Mouse (Mus musculus) heart, embryonic 10.5 days (tissue): ENCODE results near the gene Gm20388. TPM values are rescaled to one million over a fixed set of nuclear protein-coding genes. Genes with fewer than 3 reads are reported as not detected.
"Not testable (repeated sequence)": the region's sequence is repeated elsewhere in the genome, so short reads cannot be mapped to it uniquely, and the experiment has no call there.

ENCODE experiments used
- DNase-seq: peaks from one replicate; pipeline ENCODE4 v3.0.0-alpha.2; 2017; ENCODE audit warnings: low spot score
- H3K27ac ChIP-seq: fragments of 300-500 bp; sonication (generic); 2 replicates; pipeline ENCODE4 v1.5.1; 2016; ENCODE audit warnings: mild to moderate bottlenecking
- H3K27me3 ChIP-seq: fragments of 300-500 bp; sonication (generic); 2 replicates; pipeline ENCODE4 v1.6.1; 2016; ENCODE audit warnings: mild to moderate bottlenecking; ENCODE audit not compliant: poor library complexity, insufficient read depth, severe bottlenecking
- H3K36me3 ChIP-seq: fragments of 300-500 bp; sonication (generic); 2 replicates; pipeline ENCODE4 v1.6.1; 2016; ENCODE audit warnings: mild to moderate bottlenecking, moderate library complexity
- H3K4me1 ChIP-seq: fragments of 300-500 bp; sonication (generic); 2 replicates; pipeline ENCODE4 v1.6.1; 2016; ENCODE audit warnings: mild to moderate bottlenecking
- H3K4me3 ChIP-seq: fragments of 300-500 bp; sonication (generic); 2 replicates; pipeline ENCODE4 v1.5.1; 2016; ENCODE audit warnings: mild to moderate bottlenecking, moderate library complexity
- H3K9me3 ChIP-seq: fragments of 300-500 bp; sonication (generic); 2 replicates; pipeline ENCODE4 v1.6.1; 2016; ENCODE audit warnings: mild to moderate bottlenecking, moderate library complexity
- WGBS: fragments of 180-500 bp; shearing (Covaris S2); methylation state at CpG from one replicate; pipeline ENCODE4 v1.1.7; 2016; 5-methylcytosine and 5-hydroxymethylcytosine counted together
- polyA plus RNA-seq: library from polyadenylated mRNA; unstranded; fragments of >200 nt; fragmentation: Nextera tagmentation; extraction: Ambion mirVana; gene quantifications from 2 replicates; pipeline ENCODE4 v1.2.1, GENCODE M21; 2016

The Gm20388 gene
- polyA plus RNA-seq, 1 experiment from 2014 or later: 4.5 TPM

DNA sequence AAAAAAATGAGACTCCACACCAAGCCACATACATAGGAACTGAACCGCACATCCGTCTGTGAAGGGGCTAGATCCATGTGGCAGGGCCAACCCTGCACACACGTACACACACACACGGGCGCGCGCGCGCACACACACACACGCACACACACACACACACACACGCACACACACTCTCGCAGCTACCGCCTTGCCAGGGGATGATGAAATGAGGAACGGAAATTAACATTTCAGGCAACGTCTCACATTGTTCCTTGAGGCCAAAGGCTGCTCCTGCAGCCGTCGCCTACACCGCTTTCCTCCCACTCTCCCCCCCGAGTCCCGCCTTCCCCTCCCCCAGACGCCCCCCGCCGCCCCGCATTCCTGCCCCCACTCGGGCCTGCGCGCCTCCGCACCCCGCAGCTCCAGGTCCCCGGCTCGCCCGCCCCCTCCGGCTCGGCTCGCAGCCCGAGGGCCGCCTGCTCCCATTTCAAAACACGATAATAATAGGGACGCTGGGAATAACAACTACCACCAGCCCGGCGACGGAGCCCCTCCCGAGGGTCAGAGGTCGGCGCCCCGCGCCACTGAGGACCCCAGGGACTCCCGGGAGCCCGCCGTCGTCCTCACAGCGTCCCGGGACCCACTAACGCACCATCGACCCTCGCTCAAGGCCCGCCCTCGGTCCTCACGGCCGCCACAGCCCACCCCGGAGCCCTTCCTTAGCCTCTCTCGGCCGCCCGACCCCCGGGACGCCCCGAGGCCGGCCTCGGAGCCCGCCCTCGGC, 3130.6 kb downstream of the Gm20388 start:
- Histone ChIP-seq H3K27me3 (no peaks in the 10 kb centered on the region), H3K36me3 (0 out of 2 replicates have a peak, but pooled peaks cover 6% of the 10 kb centered on the region), H3K27ac (peak overlapping the region; percentile 100), H3K4me3 (peak overlapping the region; percentile 100), H3K4me1 (peaks cover 43% of the 10 kb centered on the region), H3K9me3 (no peaks in the 10 kb centered on the region)
- WGBS: 1% methylated on average over 71 of the region's 71 CpGs
- DNase-seq: peak; percentile 86

DNA sequence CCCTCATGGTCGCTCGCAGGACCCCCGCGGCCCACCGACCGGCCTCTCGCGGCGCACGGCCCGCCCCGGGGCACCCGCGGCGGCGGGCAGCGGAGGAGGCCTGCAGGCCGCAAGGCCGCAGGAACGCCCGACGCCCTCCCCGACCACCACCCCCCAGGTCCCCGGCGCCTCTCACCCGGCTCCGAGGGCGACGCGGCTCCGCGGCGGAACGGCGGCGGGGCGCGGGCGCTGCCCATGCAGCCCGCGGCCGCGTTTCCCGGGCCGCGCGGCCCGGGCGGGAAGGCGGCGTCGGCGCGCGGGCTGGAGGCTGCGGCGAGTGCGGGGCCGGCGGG, 3131.1 kb downstream of the Gm20388 start:
- H3K27ac ChIP-seq: peak overlapping the region; percentile 100
- no peaks in the 10 kb centered on the region for H3K9me3 ChIP-seq
- 2% methylated on average over 60 of the region's 60 CpGs for WGBS
- no peak for DNase-seq
- H3K36me3 ChIP-seq: 0 out of 2 replicates have a peak, but pooled peaks cover 6% of the 10 kb centered on the region
- peak overlapping the region; percentile 100 for H3K4me3 ChIP-seq
- H3K4me1 ChIP-seq: peaks cover 40% of the 10 kb centered on the region
- no peaks in the 10 kb centered on the region for H3K27me3 ChIP-seq

DNA sequence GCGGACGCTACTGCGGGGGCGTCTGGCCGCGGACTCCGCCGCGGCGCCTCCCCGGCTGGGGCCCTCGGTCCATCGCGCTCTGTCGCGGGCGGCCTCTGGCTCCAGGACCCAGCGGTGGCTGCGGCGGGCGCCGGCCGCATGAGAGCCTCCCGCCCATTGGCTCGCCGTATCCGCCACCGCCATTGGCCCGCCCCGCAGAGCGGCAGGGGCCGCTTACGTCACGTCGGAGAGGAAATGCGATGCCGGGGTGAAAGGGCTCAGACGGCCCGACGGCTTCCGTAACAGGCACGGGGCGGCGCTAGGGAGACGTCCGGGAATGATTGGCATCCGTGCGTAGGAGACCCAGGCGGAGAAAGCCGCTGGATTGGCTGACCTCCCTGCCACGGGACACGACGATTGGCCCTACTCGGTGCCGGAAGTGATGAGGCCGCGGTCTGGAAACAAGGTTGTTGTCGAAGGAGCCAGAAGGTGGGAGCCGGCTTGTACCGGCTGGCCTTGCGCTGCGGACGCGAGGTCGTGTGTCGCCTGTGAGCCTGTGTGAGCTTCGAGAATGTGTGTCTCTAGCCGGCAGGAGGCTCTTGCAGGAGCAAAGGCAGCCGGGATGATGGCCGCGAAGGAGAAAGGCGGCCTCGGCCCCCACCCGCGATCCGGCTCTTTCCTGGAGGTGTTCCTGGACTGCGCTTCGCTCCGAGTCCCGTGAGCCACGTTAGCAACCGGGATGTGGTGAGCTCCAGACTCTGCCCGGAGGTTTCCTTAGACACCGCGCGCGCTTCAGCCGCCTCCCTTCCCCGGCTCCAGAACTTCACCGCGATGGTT, 3131.7 kb downstream of the Gm20388 start, which contains the start of gene Ankrd11:
Ankrd11 (minus strand) TSS at position 120 of the 816 bp plus-strand sequence.
- peak within 1 kb of the TSS; percentile 100 for H3K4me3 ChIP-seq
- 0 out of 2 replicates have a peak, but pooled peaks cover 6% of the 10 kb centered on the region for H3K36me3 ChIP-seq
- peaks cover 33% of the 10 kb centered on the region for H3K4me1 ChIP-seq
- no peaks in the 10 kb centered on the region for H3K9me3 ChIP-seq
- H3K27me3 ChIP-seq: no peaks in the 10 kb centered on the region
- WGBS: 2% methylated on average over 91 of the region's 91 CpGs
- peak within 1 kb of the TSS; percentile 100 for H3K27ac ChIP-seq
- DNase-seq: peak; percentile 100

DNA sequence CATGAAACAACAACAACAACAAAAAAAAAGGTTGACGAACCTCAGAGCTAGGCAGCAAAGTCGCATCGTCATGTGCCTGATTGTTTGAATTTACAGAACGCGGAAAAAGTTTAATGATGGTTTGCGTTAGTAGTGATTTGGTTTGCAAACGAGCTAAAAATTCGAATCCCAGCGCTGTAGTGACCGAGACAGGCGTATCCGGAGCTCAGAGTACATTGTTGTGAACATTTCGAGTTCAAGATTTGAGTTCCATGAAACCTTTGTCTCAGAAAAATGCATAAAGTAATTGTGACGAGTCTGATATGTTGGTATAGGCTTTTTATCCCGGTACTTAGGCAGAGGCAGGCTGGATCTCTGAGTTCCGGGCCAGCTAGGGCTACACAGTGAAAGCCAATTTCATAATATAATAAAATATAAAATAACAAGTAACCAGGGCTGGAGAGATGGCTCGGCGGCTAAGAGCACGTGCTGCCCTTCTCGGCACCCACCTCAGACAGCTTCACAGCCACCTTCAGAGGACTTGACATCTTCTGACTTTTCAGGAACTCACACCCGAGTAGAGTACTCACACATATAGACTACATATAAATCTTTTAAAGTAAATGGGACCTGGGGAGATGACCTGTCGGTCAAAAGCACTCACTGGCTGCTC, 3132.5 kb downstream of the Gm20388 start:
- Histone ChIP-seq H3K27me3 (no peaks in the 10 kb centered on the region), H3K27ac (peak overlapping the region; percentile 100), H3K36me3 (0 out of 2 replicates have a peak, but pooled peaks cover 6% of the 10 kb centered on the region), H3K4me1 (peaks cover 30% of the 10 kb centered on the region), H3K4me3 (peak overlapping the region; percentile 100), H3K9me3 (no peaks in the 10 kb centered on the region)
- DNase-seq: no peak
- WGBS: 22% methylated on average over 22 of the region's 22 CpGs

DNA sequence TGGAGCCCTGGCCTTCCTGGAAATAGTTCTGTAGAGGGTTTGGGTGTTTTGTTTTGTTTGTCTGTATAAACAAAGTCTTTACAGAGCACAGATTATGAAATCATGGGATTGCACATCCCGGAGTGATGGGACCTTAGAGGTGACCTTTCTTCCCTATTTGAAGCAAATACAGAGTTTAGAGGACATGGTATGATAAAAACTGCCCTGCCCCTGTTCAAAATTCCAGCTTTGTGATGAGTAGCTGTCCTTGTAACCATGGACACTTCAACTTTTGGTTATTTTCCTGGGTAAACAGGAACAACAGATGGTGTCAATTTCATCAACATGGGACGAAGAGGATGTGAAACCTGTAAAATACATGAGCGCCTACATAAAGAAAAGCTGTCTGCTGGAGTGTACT, 3133.3 kb downstream of the Gm20388 start:
- 0 out of 2 replicates have a peak, but pooled peaks cover 6% of the 10 kb centered on the region for H3K36me3 ChIP-seq
- WGBS: 90% methylated on average over 3 of the region's 3 CpGs
- no peak overlapping the region for H3K27ac ChIP-seq
- no peak for DNase-seq
- peaks cover 26% of the 10 kb centered on the region for H3K4me1 ChIP-seq
- no peaks in the 10 kb centered on the region for H3K9me3 ChIP-seq
- 0 out of 2 replicates have a peak overlapping the region, but pooled peaks have one; percentile 100 for H3K4me3 ChIP-seq
- H3K27me3 ChIP-seq: no peaks in the 10 kb centered on the region

DNA sequence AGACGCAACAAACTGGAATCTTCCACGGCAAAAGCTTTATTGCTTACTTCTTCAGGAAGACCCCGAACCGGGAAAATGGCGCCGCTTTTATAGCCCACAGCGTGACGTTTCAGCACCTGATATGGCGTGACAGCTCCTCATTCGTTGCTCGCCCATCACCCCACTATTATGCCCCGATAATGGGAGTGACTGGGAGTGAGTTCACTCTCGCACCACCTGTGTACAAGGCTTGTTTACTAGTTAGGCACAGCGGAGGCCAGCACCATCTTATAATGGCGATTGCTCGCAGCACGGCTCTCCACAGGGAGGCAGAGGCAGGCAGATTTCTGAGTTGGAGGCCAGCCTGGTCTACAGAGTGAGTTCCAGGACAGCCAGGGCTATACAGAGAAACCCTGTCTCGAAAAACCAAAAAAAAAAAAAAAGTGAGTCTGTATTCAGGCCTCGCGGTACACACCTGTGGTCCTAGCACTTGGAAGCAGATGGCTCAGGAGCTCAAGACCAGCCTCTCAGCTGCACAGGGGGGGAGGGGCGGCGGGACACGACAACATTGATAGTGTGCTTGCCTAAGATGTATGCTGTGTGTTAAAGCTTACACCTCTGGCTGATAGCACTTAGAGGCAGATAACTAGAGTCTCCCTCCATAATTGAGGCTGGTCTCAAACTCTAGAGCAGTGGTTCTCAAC, 3134.2 kb downstream of the Gm20388 start:
- not testable (repeated sequence) for H3K27me3 ChIP-seq, H3K9me3 ChIP-seq, DNase-seq, H3K27ac ChIP-seq, H3K36me3 ChIP-seq, H3K4me3 ChIP-seq
- 93% methylated on average over 23 of the region's 23 CpGs for WGBS
- peaks cover 18% of the 10 kb centered on the region for H3K4me1 ChIP-seq

DNA sequence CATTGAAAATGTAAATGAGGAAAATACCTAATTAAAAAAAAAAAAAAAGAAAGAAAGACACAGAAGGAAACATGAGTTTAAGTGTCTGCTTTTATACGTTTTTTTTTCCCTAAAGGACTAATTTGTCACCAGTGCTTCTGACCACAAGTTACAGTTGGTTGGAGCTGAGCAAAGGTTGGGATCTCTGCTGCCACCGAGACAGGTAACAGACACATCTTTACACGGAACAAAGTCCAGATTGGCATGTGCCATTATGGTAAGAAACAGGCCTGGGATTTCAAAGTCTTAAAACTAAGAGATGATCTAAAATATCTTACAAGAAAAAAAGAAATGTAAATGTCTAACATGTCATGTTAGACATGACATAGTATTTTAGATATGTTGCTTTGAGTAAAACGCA, 3136.1 kb downstream of the Gm20388 start:
- Histone ChIP-seq H3K9me3 (no peaks in the 10 kb centered on the region), H3K4me1 (peaks cover 13% of the 10 kb centered on the region), H3K36me3 (0 out of 2 replicates have a peak, but pooled peaks cover 6% of the 10 kb centered on the region), H3K27ac (no peak overlapping the region), H3K4me3 (no peak overlapping the region), H3K27me3 (no peaks in the 10 kb centered on the region)
- 80% methylated on average over 4 of the region's 4 CpGs for WGBS
- DNase-seq: no peak

DNA sequence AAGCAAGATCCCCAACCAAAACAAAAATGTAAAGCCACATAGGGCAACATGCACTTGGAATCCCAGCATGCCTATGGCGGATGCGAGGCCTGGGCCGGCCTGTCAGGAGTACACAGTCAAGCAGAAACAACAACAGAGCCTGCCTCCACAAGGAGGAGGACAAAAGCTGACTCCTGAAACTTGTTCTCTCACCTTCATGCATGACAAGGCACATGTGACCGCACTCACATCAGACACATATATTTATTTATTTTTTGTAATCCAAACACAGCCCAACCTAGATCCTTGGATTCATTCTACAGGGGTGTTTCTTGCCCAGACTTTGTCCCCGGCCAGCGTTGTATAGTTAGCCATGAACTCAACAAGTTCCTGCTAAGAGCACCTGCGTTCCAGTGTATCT, 3137.2 kb downstream of the Gm20388 start:
- no peak for DNase-seq
- 90% methylated on average over 7 of the region's 7 CpGs for WGBS
- Histone ChIP-seq H3K4me3 (no peak overlapping the region), H3K27me3 (no peaks in the 10 kb centered on the region), H3K9me3 (no peaks in the 10 kb centered on the region), H3K36me3 (0 out of 2 replicates have a peak, but pooled peaks cover 6% of the 10 kb centered on the region), H3K27ac (no peak overlapping the region), H3K4me1 (peaks cover 13% of the 10 kb centered on the region)

DNA sequence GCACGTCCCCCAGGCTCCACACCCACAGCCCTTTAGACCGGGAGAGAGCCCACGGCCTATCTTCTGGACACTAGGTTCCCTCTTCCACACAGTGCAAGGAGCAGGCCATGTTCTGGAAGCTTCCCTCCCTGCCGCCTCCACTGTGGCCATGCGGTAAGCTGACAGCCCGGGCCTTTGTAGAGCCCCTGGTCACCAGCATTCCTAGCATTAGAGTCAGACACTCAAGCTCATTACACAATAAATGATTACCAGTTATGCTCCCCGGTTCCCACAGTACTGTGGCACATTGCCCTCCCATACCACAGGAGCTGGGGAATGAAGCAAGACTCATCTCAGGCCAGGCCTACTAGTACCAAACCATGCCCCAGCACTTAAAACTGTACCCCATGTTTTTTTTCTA, 3137.8 kb downstream of the Gm20388 start:
- Histone ChIP-seq H3K4me3 (no peak overlapping the region), H3K27me3 (no peaks in the 10 kb centered on the region), H3K27ac (no peak overlapping the region), H3K9me3 (no peaks in the 10 kb centered on the region), H3K4me1 (peaks cover 10% of the 10 kb centered on the region), H3K36me3 (0 out of 2 replicates have a peak, but pooled peaks cover 6% of the 10 kb centered on the region)
- DNase-seq: no peak
- 84% methylated on average over 7 of the region's 7 CpGs for WGBS

DNA sequence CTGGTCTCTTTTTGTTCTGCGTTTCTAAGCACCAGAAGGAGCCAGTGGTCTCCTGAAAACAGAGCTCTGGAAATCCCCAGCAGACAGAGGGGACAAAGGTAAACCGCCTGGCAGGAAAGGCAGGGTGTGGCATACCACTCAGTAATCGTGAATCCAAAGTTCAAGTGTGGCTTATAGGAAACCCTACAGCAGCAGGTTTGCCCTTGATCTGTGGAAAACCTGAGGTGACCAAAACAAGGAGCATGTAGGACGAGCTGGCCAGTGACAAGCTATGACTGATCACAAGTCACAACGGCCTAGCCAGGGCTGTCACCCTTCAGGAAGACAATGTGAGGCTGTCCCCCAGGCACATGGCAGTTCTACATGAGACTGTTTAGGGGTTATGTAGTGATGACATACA, 3140.8 kb downstream of the Gm20388 start:
- no peak overlapping the region for H3K27ac ChIP-seq
- WGBS: 65% methylated on average over 5 of the region's 5 CpGs

DNA sequence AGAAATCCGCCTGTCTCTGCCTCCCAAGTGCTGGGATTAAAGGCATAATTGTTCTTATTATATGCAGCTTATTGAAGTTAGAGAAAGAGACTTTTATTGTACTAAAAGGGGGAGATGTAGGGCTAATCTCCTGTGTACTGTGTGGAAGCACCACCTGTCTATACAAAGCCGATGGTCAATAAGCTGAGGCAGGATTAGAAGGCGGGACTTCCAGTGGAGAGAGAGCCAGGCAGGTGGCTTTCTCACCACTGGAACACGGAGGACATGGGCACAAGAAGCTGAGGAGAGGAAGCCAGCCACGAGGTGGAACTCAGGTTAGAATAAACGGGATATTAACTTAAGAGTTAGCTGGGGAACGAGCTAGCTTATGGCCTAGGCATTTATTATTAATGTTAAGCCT, 3152.1 kb downstream of the Gm20388 start, which contains the start of gene Spg7:
Spg7 (plus strand) TSS at position 222 of the 400 bp plus-strand sequence.
- WGBS: 68% methylated on average over 7 of the region's 7 CpGs
- peaks cover 25% of the 10 kb centered on the region for H3K4me1 ChIP-seq
- DNase-seq: no peak

More for the DNA sequence above, 3140.8 kb downstream of the Gm20388 start:
- Histone ChIP-seq H3K4me1 (peaks cover 4% of the 10 kb centered on the region; the same call in 1 of the 2 replicates), H3K9me3 (no peaks in the 10 kb centered on the region), H3K36me3 (no peaks in the 10 kb centered on the region), H3K4me3 (no peak overlapping the region), H3K27me3 (no peaks in the 10 kb centered on the region)
- DNase-seq: no peak

DNA sequence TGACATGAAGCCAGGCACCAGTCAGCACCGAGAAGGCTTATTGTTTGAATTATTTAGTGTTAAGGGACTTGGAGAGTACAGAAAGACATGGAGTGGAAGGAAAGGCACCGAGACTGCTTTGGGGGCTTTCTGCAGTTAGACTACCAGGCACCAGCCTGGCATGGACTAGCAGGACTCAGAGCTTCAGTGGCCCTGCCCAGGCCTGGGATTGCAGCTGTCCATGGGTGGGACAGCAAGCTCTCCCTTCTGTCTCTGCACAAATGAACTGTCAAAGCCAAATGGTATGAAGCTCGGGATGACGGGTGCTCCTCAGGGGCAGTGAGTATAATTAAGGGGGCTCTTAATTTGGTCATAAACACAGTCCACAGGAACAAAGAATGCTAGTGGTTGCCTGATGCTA, 3153.4 kb downstream of the Gm20388 start:
- Histone ChIP-seq H3K27ac (peak overlapping the region; percentile 99), H3K36me3 (peaks cover 19% of the 10 kb centered on the region)

More for the DNA sequence above, 3152.1 kb downstream of the Gm20388 start, which contains the start of gene Spg7:
- Histone ChIP-seq H3K27ac (no peak within 1 kb of the TSS), H3K9me3 (no peaks in the 10 kb centered on the region), H3K4me3 (no peak within 1 kb of the TSS), H3K36me3 (peaks cover 10% of the 10 kb centered on the region), H3K27me3 (no peaks in the 10 kb centered on the region)

More for the DNA sequence above, 3153.4 kb downstream of the Gm20388 start:
- 89% methylated on average over 4 of the region's 4 CpGs for WGBS
- peak overlapping the region; percentile 93; the same call in 1 of the 2 replicates for H3K4me3 ChIP-seq
- no peaks in the 10 kb centered on the region for H3K9me3 ChIP-seq
- H3K27me3 ChIP-seq: no peaks in the 10 kb centered on the region
- peaks cover 25% of the 10 kb centered on the region for H3K4me1 ChIP-seq
- DNase-seq: no peak
